Mouse (Mus musculus) cerebellum, adult 8-10 months (tissue): ENCODE results near the gene Enpp4.

Experiments
- DNase-seq: peaks from one replicate; pipeline ENCODE4 v3.0.0; 2022

The Enpp4 gene

DNA sequence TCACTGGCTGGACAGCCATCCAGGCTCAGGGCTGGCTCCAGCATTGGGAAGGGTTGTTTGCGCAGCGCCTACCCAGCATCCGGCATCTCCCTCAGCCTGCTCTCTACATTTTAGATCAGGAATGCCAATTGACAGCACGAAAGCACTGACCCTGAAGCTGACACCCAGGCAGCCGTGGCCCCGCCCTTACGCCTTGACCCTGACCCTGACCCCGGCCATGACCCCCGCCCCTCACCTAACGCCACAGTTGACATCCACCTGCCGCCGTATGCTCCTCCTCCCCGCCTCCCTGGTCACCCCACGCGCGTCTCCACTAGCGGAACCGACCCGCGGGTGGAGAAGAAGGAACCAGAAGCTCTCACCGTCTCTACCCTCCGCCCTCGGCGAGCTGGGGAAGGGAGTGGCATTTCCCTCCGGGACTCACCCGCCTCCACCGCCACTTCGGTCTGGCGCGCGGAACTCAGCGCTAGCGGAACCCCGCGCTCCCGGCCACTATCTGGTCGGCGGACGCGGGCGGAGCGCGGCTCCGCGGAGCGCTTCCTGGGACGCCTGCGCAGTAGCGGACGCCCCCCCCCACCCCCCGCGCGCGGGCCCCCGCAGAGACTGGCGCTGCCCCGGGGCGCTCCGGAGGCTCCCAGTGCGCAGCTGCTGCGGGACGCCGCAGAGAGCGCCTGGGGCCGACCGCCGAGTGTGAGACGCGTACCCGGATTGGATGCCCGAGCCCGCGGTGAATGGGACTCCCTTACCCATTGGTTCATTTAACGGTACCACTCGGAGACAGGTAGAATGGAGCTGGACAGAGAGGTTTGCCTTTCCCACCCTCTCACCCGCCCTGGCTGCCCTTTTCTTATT is at the start of gene Enpp4:
Enpp4 (minus strand) TSS at position 523 of the 852 bp plus-strand sequence.
- peak; percentile 83 for DNase-seq

DNA sequence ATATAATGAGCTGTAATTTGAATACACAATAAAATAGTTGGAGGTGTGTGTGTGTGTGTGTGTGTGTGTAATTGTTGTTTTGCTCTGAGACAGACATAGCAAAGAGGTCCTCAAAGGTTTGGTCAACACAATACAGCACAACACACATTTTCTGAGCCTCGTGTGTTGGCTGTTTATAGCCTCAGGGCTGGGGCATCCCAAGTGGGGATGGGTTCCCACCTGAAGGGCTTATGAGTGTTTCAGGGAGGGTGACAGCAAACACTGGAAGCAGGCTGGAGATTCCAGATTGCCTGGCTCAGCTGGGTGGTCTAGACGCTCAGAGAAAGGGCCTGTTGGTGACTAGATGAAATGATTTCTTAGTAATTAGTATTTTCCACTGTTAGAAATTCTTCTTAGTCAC is 49.6 kb upstream of the Enpp4 start:
- DNase-seq: no peak

DNA sequence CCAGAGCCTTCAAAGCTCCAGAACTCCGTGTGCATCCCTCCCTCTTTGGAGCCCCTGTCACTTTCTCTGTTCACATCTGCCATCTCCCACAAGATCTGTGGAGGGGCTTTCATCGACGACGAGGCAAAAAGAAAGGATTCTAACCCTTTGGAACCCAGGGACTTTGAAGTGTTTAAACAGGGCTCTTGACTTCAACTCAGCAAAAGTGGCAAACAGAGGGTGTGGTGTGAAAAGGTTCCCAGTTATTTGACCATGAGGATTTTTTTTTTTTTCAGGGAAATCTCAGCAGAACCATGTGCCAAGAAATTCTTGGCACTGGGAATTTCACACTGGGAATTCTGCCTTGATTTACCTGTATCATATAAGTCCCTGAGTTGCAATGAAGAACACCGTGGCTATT is 48.3 kb upstream of the Enpp4 start:
- DNase-seq: no peak

DNA sequence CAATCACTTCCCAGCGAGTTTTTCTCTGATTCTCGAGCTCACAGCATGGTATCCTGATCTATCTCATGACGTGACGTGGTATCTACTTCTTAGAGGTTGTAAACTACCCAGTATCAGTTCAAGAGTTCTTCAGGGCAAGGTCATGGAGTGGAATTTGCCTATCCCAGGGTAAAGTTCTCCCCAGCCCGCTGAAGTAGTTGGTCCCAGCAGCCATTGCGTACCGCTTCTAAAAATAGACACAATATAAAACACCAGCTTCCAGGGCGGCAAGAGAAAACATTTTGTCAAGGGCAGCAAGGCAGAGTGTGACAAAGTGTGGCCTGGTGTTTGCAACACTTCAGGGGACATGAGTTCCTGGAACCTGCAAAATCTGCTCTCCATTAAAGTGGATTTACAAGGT is 46.3 kb upstream of the Enpp4 start:
- DNase-seq: no peak

DNA sequence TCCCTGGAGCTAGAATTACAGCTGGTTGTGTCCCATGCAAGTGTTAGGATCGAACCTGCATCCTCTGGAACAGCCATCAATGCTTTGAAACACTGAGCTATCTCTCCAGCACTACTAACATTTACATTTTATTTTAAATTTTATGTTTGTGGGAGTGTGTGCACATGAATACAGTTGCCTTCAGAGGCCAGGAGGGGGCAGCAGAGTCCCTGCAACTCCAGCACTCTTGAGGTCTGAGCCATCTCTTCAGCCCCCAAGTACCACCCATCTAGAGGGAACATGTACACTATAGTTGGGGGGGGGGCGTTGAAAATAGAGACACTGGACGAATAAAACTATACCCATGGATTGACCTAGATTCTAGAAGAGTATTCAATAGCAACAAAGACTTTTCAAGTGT is 45.5 kb upstream of the Enpp4 start:
- DNase-seq: no peak

DNA sequence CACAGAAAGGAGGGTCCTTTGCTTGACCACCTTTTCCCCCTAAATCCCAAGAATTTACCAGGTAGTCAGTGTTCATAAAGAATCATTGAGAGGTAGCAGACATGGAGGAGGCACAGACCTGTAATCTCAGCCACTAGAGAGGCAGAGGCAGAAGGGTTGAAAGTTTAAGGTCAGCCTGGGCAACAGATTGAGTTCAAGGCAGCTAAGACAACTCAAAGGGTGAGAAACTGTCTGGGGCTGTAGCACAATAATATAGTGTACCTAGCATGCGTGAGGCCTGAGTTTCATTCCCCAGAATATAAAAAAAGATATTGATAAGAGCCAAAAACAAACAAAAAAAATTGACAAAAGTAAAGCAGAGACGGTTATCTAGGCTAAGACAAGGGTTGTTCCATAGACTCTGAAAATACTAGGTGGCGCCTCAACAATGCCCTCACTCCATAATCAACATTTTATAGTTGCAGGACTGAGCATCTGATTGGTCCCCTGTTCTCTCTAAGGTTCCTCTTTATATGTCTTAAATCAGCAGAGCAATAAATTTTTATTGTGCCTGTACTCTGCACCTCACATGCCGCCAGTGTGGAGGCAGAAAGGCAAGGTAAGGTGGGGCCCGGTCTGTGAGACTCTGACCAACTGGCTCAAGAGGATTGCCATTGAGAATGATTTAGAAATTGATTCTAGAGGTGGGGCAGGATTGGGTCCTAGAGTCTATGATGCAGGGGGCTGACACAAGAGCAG is 42.7 kb upstream of the Enpp4 start:
- no peak for DNase-seq

DNA sequence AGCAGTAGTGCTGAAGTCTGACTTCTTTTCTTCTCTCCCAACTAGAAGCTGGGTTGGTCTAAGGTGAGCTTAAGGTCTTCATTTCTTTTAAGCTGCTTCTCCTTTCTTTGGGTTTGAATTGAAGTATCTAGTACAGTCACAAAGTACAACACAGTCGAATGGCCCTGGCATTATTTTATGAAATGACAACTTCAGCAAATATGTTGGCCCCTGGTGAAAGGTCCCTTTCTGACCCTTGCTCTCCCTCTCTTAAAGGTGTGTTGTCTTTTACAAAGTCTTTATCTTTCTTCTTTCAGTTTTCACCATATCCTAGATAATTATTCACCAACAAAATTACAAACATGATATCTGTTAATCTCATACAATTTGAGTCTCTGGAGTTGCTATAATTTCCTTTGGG is 40.2 kb upstream of the Enpp4 start:
- DNase-seq: no peak

DNA sequence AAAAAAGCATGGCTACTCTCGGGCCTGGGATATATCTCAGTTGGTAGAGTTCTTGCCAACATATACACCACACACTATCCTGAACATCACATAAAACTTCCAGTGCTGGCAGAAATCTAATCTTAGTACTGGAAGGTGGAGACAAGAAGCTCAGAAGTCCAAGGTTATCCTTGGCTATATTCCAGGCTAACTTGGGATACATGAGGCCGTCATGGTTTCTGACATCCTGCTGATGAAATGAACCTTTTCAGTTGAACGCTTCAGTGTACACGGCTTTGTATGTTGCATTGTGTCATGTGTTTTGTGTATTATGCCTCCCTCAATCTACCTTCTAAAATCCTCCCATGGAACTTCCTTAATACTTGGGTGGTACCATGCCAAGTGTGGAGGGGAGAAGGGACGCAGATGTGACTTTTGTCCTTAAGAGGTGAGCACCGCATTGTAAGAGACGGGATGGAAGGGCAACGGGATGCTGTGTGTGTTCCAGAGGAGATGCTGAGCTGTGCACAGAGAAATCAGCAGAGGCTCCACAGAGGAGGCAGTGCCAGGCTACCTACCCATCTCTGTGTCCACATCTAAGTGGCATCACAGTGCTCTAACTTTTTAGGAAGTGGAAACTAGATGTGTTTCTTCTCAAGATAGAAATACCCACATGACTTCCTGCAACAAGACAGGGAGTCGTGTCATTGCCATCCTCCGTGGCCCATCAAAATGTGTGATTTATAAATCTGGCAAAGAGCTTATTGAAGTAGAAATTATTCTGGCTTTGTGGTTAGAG is 31.4 kb upstream of the Enpp4 start:
- no peak for DNase-seq

DNA sequence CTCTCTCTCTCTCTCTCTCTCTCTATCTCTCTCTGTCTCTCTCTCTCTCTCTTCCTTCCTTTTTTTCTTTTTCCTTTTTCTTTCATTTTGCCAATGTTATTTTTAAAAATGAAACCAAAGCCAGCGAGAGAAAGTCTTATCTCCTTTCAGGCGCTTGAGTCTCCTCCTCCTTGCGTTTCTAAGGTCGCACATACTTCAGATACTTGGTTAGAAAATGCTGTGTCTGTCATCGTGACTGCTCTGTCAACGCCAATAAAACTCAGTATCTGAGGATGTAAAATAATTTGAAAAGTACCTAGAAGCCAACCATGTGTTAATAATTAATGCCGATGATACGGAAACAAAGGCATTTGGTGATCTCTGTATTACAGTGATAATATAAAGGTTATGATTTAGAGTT is 30.4 kb upstream of the Enpp4 start:
- no peak for DNase-seq

DNA sequence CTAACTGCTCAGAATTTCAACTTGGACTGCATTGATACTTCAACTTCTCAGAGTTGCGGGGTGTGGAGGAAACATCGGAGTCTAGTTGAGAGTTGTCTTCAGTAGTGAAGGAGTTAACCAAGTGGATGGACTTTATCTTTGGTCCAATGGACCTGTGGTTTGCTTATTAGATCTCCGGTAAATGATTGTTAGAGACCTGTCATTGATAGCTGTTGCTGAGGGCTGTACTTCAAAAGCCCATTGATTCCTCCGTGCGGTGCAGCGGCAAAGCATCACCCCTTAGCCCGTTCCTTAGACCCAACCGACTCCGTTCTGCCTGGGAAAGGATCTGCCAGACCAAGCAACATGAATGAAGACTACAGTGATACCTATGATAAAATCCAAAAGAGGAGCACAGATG is 28.9 kb upstream of the Enpp4 start:
- DNase-seq: no peak

DNA sequence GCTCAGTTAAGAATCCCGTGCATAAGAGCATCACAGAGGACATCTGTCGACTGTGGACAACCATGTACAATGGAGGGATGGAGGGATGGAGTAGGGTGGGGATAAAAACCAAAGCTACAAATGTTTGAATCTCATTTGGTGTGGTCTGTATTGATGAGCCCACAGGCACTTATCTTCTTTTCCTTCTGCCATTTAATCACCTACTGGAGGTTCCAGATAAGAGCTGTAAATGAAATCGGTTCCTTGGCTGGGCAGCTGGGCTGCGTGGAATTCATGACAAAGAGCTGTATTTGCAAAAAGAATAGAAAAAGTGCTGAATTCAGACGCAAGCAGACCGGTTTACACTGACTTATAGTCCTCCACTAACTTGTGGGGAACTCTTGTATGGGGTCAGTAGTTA is 28.5 kb upstream of the Enpp4 start:
- DNase-seq: no peak

DNA sequence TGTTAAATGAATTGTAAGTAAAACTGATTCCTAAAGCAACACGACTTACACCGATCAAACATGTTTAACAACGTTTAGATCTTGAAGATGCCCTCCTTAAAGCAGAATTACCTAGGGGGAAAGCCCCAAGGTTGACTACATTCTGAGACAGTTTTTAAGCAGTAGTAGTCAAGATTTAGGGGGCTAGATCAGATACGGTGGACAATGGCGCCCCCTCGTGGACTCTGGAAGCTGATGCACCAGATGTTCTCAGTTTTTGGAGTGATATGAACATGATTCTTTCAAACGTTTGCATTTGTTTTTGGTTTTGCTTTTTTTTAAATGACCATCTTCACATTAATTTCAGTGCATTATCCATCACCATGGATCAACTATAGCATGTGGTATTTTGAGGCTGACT is 24.8 kb upstream of the Enpp4 start:
- DNase-seq: peak; percentile 65

DNA sequence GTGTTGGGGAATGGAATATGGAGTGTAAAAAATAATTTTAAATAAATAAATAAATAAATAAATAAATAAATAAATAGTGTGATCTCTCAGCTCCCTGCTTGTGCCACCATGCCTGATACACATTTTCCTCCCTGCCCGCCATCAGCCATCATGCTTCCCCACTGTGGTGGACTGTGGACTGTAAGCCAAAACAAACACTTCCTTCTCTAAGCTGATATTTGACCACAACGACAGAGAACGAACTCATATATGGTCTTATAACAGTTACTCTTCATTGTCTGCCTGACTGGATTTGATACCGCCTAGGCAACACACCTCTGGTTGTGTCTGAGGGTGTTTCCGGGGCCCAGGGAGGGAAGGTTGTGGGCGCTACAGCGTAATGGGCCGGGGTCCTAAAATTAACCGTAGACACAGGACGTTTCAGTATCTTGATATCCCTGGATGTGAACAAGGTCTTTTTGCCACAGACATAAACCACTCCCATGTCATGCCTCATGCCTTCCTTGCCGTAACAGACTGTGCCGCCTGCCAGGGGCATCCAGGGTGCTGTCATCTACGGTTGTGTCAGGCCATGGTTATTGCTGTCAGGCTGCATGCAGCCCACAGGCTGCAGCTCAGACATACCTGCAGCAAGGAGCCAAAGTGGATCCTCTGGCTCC is 23.6 kb upstream of the Enpp4 start:
- DNase-seq: no peak

DNA sequence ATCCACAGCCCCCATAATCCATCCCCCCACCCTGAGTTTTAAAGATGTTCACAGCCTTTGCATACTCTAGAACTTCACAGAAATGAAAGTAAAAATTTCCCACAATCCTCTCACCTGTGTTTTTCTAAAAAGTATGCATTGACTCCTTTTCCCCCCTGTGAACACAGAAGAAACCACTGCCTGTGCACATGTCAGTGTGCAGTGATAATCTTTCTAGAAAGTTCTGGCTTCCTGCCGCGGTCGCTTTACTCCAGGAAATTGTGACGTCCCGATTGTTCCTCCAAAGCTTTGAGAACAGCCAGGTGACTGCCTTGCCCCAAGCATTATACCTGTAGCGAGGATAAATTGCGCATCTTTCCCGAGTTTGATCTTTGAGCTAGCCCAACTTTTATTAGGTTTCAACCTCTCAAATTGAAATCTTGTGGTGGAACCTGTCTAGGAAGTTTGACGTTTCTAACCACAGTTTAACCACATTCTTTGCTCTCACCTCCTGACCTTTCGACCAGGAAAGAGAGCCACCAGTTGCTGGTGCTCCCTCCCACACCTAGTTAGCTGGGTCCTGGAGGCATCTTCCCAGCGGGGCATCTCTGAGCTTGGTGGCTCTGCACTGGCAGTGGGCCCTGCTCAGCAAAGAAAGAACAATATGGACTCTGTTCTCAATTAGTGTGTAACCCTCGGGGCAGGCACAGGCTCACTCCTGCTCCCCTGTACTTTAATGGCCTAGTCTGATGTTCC is 15.9 kb upstream of the Enpp4 start:
- DNase-seq: no peak

DNA sequence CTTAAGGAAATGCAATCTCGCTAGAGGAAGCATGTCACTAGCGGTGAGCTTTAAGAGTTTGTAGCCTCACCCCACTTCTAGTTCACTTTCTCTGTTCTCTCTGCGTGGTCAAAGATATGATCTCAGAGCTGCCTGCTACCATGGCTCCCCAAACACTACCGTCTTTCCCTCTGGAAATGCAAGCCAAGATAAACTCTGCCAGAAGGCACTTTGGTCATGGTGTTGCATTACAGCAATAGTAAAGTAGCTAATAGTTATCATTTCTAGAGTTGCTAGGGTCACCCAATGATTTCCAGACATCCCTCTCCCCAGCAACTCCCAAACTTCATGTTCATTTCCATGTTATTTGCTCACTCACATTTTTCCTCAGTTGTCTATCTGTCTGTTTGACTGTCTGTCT is 12.6 kb upstream of the Enpp4 start:
- no peak for DNase-seq

DNA sequence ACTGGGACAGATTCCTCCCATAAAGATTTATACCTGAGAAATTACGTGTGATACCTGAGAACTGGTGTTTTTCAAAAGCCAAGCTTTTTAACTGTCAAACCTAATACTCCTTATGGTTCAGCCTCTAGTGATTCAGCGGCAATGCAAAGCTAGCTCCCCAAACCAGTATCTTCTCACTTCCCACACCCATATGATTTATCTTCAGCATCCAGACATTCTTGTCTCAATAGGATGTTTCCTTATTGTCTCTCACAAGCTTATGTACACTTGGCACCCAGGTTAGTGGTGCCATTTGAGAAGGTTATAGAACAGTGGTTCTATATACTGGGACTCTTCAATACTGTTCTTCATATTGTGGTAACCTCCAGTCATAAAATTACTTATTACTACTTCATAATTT is 12.1 kb upstream of the Enpp4 start:
- DNase-seq: no peak

DNA sequence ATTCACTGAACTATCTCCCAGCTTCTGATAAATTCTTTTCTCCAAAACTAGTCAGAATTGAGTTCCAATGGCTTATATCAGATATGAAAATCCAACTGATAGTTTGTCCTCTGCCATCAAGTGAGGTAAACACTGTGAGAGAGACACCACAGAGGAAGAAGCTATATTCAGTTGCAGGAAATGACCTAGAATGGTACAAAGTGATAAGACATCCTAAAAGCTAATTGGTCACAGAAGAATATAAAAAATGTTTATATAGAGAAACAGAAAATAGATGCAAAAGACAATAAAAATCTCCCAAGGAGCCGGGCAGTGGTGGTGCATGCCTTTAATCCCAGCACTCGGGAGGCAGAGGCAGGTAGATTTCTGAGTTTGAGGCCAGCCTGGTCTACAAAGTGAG is 11.0 kb upstream of the Enpp4 start:
- DNase-seq: no peak

DNA sequence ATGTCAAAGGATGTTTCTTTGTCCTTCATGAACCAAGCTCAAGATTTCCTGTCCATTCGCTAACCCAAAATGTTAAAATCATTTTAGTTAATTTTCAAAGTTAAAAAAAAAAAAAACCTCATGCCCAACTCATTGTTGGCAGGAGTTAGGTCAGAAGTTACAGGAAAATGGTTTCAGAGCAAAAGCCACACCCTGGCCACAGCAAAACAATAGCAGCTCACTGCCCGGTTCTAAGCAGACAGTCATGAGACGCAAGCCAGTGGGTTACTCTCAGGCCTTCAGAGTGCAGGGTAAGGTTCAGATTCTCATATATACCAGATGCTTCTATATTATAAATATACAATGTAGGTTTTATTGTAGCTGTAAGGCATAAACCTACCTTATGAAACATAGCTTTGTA is 2.7 kb upstream of the Enpp4 start:
- DNase-seq: no peak

DNA sequence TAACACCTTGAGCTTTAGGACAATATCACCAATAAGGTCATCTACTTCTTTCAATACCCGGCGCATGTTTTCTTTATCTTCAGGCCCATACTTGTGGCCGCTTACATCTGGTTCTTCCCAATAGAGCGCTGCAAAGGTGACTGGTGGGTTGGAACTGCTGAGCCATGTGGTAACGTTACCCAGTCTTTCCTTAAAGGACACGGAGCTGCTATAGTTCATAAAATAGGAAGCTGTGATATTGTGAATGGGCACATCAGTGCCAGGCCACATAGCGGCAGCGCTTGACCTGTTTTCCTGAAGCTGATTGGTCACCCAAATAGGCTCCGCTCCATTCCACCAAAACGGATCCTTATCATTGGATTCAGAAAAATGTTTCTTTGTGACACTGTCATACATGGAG is 3.6 kb downstream of the Enpp4 start:
- DNase-seq: no peak

DNA sequence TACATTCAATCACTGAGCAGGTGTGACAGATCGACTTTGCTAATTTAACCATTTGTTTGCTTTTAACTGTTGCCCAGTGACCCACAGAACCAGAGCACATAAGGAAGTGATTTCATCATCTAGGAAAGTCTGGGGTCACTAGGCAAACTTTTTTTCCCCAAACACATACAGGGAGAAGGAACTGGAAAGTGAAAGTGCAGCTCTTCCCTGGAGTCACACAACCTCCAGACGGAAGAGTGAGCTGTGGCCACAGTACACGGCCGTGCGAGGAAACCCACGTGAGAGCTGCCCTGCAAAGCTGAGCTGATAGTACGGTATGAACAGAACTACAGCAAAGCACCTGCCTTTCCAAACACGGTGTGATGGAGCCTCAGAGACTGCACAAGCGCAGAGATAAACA is 4.7 kb downstream of the Enpp4 start:
- no peak for DNase-seq

DNA sequence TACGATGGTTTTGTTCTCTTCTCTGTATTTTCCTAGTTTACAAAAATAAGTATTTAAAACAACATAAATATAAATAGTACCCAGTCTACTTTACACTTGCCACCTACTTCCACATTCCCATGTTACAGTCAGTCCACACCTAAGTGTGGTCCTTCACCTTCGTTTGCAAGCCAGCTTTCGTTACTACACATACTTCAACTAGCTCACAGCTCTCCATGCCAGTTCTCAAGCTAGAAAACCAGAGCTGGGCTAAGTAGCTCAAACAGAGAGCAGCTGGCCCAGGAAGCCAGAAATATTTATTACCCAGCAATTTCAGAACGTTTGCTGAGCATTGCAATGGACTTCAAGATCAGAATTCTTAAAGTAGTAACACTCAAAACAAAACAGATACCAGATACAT is 5.1 kb downstream of the Enpp4 start:
- DNase-seq: no peak

DNA sequence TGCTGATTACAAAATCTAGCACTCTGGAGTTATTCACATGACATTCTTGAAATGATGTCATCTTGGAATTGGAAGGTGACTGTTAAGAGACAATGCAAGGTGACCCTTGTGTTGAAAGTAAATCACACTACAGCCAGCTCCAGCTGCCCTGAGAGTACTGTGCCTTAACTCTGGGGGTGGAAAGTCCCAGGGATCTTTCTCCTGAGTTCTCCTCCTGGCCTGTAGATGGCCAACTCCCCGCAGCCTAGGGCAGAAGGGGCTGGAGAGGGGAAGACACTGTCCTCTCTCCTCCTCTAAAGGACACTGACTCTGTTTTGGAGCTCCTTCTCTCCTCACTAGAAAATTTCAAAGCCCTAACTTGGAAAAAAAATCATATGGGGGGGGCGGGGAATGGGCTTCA is 14.1 kb downstream of the Enpp4 start:
- DNase-seq: no peak

DNA sequence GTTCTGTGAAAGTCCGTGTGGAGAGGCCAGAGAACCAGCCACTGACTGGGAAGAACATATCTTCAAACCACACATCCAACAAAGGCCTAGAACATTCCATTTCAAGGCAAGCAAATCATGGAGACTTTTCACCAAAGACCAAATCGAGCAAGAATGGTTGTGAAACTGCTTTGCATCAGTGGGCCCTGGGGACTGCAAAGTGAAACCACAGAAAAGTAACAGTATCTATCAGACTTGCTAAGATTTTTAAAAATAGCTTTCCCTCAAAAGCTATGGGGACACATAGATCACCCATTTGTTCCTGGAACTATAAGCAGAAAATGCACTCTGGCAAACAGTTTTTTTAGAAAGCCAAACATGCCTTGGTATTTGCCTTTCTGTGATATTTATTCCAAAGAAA is 14.7 kb downstream of the Enpp4 start:
- DNase-seq: no peak
